ENCODE assay signal across 30 mouse cellular contexts in genomic region chr3:17895869-17896268, GRCm38 (mm10). TPM values are rescaled to one million over a fixed set of nuclear protein-coding genes. Genes with fewer than 3 reads are reported as not detected.
"Had no signal": no experiment of that assay in that cellular context is flagged by ENCODE, and none has a peak within 500 bp of the region (broad histone marks: within the 10 kb centered on the region; RNA-seq: fewer than 3 reads in every experiment).

No protein-coding gene starts in this region.

- H3K27ac ChIP-seq: kidney, embryonic 15.5 days; left cerebral cortex, adult 2 months; limb, embryonic 12.5 days; limb, embryonic 15.5 days; liver, embryonic 14.5 days; macrophage; midbrain, embryonic 12.5 days; stomach, postnatal 0 days had no signal

- DNase-seq: kidney, adult 8-10 months; kidney, postnatal 10 days; kidney, postnatal 36 days; layer of hippocampus, postnatal 36 days; liver, postnatal 0 days; lung, embryonic 14.5 days; right cerebral cortex, adult 18-20 months; right cerebral cortex, postnatal 14 days; right cerebral cortex, postnatal 4 days; thymus, postnatal 25 days had no signal

- H3K9me3 ChIP-seq: kidney, embryonic 15.5 days; limb, embryonic 12.5 days; limb, embryonic 15.5 days; midbrain, embryonic 12.5 days had no signal

- H3K4me2 ChIP-seq: kidney, embryonic 15.5 days; limb, embryonic 12.5 days; limb, embryonic 15.5 days; liver, embryonic 11.5 days; lung, embryonic 14.5 days; midbrain, embryonic 12.5 days had no signal

- H3K36me3 ChIP-seq: kidney, embryonic 15.5 days; limb, embryonic 12.5 days; limb, embryonic 15.5 days; midbrain, embryonic 12.5 days had no signal

- H3K27me3 ChIP-seq: kidney, embryonic 15.5 days; limb, embryonic 12.5 days; limb, embryonic 15.5 days; midbrain, embryonic 12.5 days had no signal

- H3K9ac ChIP-seq: kidney, embryonic 15.5 days; limb, embryonic 12.5 days; limb, embryonic 15.5 days; liver, embryonic 14.5 days; liver, postnatal 0 days; lung, embryonic 14.5 days; midbrain, embryonic 12.5 days had no signal

- H3K4me3 ChIP-seq: kidney, embryonic 15.5 days; left cerebral cortex, adult 2 months; limb, embryonic 12.5 days; limb, embryonic 15.5 days; midbrain, embryonic 12.5 days had no signal

- H3K4me1 ChIP-seq: kidney, embryonic 15.5 days; limb, embryonic 12.5 days; limb, embryonic 15.5 days; midbrain, embryonic 12.5 days had no signal

- ATAC-seq: liver, postnatal 0 days; lung, postnatal 0 days; midbrain, embryonic 16.5 days had no signal

RNA-seq across cellular contexts. Expression of gene Cypt12, which starts 52.3 kb away (rescaled TPM):
- total RNA-seq: layer of hippocampus, adult 8-10 months; layer of hippocampus, postnatal 10 days; layer of hippocampus, postnatal 36 days; left cerebral cortex, adult 2 months; left cerebral cortex, postnatal 10 days; left cerebral cortex, postnatal 36 days; megakaryocyte, adult 5-6 weeks had no signal
- polyA plus RNA-seq: kidney, embryonic 15.5 days; limb, embryonic 12.5 days; limb, embryonic 15.5 days; liver, embryonic 11.5 days; liver, embryonic 14.5 days; liver, postnatal 0 days; lung, embryonic 14.5 days; lung, postnatal 0 days; macrophage; midbrain, embryonic 12.5 days; midbrain, embryonic 16.5 days; neural tube, embryonic 11.5 days; neural tube, embryonic 14.5 days; stomach, embryonic 14.5 days; stomach, postnatal 0 days; thymus, postnatal 0 days had no signal
